13 mouse cellular contexts compared by ENCODE assay signal in the genomic region with DNA sequence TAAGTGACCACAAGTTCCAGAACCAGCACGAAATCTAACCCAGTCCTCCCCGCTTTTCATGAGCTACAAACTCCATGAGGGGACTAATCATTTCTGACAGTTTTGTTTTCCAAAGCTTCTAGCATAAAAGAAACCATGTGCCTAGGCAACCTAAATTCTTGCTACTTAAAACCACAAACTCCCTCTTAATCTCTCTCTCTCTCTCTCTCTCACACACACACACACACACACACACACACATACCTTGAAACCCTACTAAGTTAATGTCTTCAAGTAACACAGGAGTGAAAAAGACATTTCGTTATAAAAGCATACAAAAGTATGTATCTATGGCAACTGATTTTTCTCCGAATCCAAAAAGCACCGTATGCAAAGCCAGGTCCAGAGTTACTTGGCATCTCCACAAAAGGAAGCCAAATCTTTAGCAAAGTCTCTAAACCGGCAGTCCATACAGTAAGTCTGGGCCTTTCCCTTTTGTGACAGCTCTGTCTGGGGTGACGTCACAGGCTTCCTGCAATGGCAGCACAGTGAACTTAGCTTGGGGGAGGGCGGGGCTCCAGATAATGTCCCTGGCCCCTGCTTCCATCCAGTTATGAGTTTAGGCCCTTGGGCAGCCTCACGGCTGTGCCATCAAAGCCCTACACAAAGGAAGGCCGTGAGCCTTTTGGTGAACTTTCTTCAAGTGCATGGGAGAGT. TPM values are rescaled to one million over a fixed set of nuclear protein-coding genes. Genes with fewer than 3 reads are reported as not detected.
DNase-seq lines count a peak whose midpoint lies in the region; ATAC-seq and TF ChIP-seq lines count a peak whose summit lies in the region.
"Had no signal": no experiment of that assay in that cellular context is flagged by ENCODE, and none has a peak within 500 bp of the region (broad histone marks: within the 10 kb centered on the region; RNA-seq: fewer than 3 reads in every experiment).

No protein-coding gene starts in this region.

- peak overlapping the region; percentile 92 for H3K4me2 ChIP-seq in CH12.LX (ENCODE audit: insufficient read depth, low read depth, poor library complexity, severe bottlenecking)
- no peak overlapping the region for H3K4me2 ChIP-seq in liver, embryonic 16.5 days (ENCODE audit: low read depth, low read length)
- H3K4me2 ChIP-seq: heart, embryonic 11.5 days; hindbrain, embryonic 12.5 days; kidney, embryonic 15.5 days had no signal

- TF ChIP-seq EP300 in CH12.LX (IDR thresholded peaks at IDR 0.05; ENCODE audit: low read length), result no peak; the same call in none of the 2 replicates

- H3K27ac ChIP-seq in CH12.LX (ENCODE audit: insufficient read depth, low read depth), result peak overlapping the region; percentile 83
- no peak overlapping the region for H3K27ac ChIP-seq in liver, embryonic 16.5 days (ENCODE audit: low read length)
- H3K27ac ChIP-seq: hindbrain, embryonic 12.5 days; kidney, embryonic 15.5 days had no signal

- peaks cover 47 to 85% of the 10 kb centered on the region in 2 experiments for H3K4me1 ChIP-seq in CH12.LX (ENCODE audit: control insufficient read depth in 1 of 2, insufficient read depth in 2 of 2)
- H3K4me1 ChIP-seq in liver, embryonic 16.5 days (ENCODE audit: control insufficient read depth, low read depth, low read length), result no peaks in the 10 kb centered on the region
- H3K4me1 ChIP-seq: hindbrain, embryonic 12.5 days had no signal

- intact Hi-C loops in heart, postnatal 36 days (cut with DNase I), result no loop called here

- peak; percentile 82 for DNase-seq in CD4-positive, CD25-positive, alpha-beta regulatory T cell, adult 2 months (ENCODE audit: low read depth, low spot score)
- peak; percentile 96 for DNase-seq in CH12.LX (ENCODE audit: extremely low read depth)
- no peak for DNase-seq in neural tube, embryonic 10.5 days (ENCODE audit: extremely low spot score, low spot score)
- DNase-seq in urinary bladder, adult 2 months (ENCODE audit: low spot score), result no peak
- DNase-seq in heart, postnatal 36 days, result no peak
- DNase-seq: cerebellum, postnatal 14 days; right cerebral cortex, postnatal 25 days had no signal

- no peaks in the 10 kb centered on the region for H3K27me3 ChIP-seq in CH12.LX (replicated peaks)
- H3K27me3 ChIP-seq in liver, embryonic 16.5 days (ENCODE audit: control insufficient read depth, insufficient read depth, low read depth, low read length), result no peaks in the 10 kb centered on the region
- H3K27me3 ChIP-seq: hindbrain, embryonic 12.5 days; kidney, embryonic 15.5 days had no signal

- ATAC-seq in erythroid progenitor cell, adult 5-6 weeks (replicated peaks; ENCODE audit: low FRiP score, poor library complexity, severe bottlenecking), result 0 out of 2 replicates have a peak, but pooled peaks have one; percentile 32
- peak; percentile 46 for ATAC-seq in liver, embryonic 16.5 days (ENCODE audit: low read depth)

- no peak for TF ChIP-seq RAD21 in CH12.LX (IDR thresholded peaks at IDR 0.05; ENCODE audit: low read depth, low read length)

- H3K36me3 ChIP-seq in CH12.LX (replicated peaks in 1 of 2; ENCODE audit: control insufficient read depth in 1 of 2, insufficient read depth in 1 of 2, low read length in 1 of 2), result peaks cover 4 to 14% of the 10 kb centered on the region in 2 experiments
- no peaks in the 10 kb centered on the region for H3K36me3 ChIP-seq in liver, embryonic 16.5 days (ENCODE audit: control insufficient read depth, insufficient read depth)
- H3K36me3 ChIP-seq: hindbrain, embryonic 12.5 days; kidney, embryonic 15.5 days had no signal

- WGBS in liver, embryonic 16.5 days (ENCODE audit: insufficient replicate concordance), result 57% methylated on average over 10 of the region's 10 CpGs

- dilution Hi-C loops in CH12.LX (cut with MboI; ENCODE audit: extremely low pct_ligation_motif_present, extremely low pct_unique_long_range_greater_than_20kb, low sequenced_read_pairs), result no loop called here

- peaks cover 36% of the 10 kb centered on the region for H3K79me2 ChIP-seq in CH12.LX (replicated peaks; ENCODE audit: control insufficient read depth, extremely low read depth, insufficient read depth, poor library complexity, severe bottlenecking)

- TF ChIP-seq CTCF in CH12.LX (conservative IDR thresholded peaks at IDR 0.05 in 1 of 2, IDR thresholded peaks at IDR 0.05 in 1 of 2; ENCODE audit: low read depth in 2 of 2, low read length in 2 of 2), result no peak

- H3K4me3 ChIP-seq in CH12.LX (replicated peaks in 1 of 3; ENCODE audit: low read depth in 2 of 3, low read length in 2 of 3, poor library complexity in 1 of 3), result peak overlapping the region in 2 of 3 experiments; percentile 24 to 28
- no peak overlapping the region for H3K4me3 ChIP-seq in liver, embryonic 16.5 days (ENCODE audit: low read depth, low read length)
- H3K4me3 ChIP-seq: erythroblast, embryonic 14.5 days; hindbrain, embryonic 12.5 days; kidney, embryonic 15.5 days had no signal

- H3K9ac ChIP-seq in CH12.LX (ENCODE audit: insufficient read depth, low read depth), result peak overlapping the region; percentile 70; the same call in 1 of the 2 replicates
- no peak overlapping the region for H3K9ac ChIP-seq in liver, embryonic 16.5 days (ENCODE audit: low read depth, low read length)
- H3K9ac ChIP-seq: hindbrain, embryonic 12.5 days; kidney, embryonic 15.5 days had no signal

- no peaks in the 10 kb centered on the region for H3K9me3 ChIP-seq in CH12.LX (replicated peaks; ENCODE audit: low read length)
- H3K9me3 ChIP-seq in liver, embryonic 16.5 days (replicated peaks; ENCODE audit: control insufficient read depth, low read length), result no peaks in the 10 kb centered on the region
- H3K9me3 ChIP-seq: hindbrain, embryonic 12.5 days; kidney, embryonic 15.5 days had no signal

- peak; percentile 15; the same call in 1 of the 2 replicates for TF ChIP-seq POLR2A in CH12.LX (IDR thresholded peaks at IDR 0.05; ENCODE audit: low read depth, low read length)

- in situ Hi-C loops in CH12.LX (cut with MboI; ENCODE audit: low pct_ligation_motif_present, low pct_unique_long_range_greater_than_20kb, low sequenced_read_pairs), result loop anchor here (25.0 kb wide), 1 partner anchor 1605 kb away; a partner anchor contains a TSS

TF ChIP-seq in CH12.LX, 34 proteins besides CTCF, POLR2A, EP300 and RAD21 (continues in another document):
- TF ChIP-seq RCOR1 (conservative IDR thresholded peaks at IDR 0.05; ENCODE audit: low read depth, low read length), result peak; percentile 70; the same call in 1 of the 2 replicates
- TF ChIP-seq MAFK (IDR thresholded peaks at IDR 0.05; ENCODE audit: insufficient replicate concordance, low read length), result no peak
- TF ChIP-seq ZMIZ1 (IDR thresholded peaks at IDR 0.05; ENCODE audit: low read depth, low read length), result peak; percentile 37
- TF ChIP-seq JUND (conservative IDR thresholded peaks at IDR 0.05; ENCODE audit: low read depth, low read length), result peak; percentile 54; the same call in 1 of the 2 replicates
- TF ChIP-seq BHLHE40 (IDR thresholded peaks at IDR 0.05; ENCODE audit: low read depth, low read length), result peak; percentile 25; the same call in 1 of the 2 replicates
- TF ChIP-seq MXI1 (IDR thresholded peaks at IDR 0.05; ENCODE audit: low read depth, low read length), result peak; percentile 78; the same call in 1 of the 2 replicates
- TF ChIP-seq UBTF (IDR thresholded peaks at IDR 0.05; ENCODE audit: low read depth, low read length), result no peak
- no peak for TF ChIP-seq ZKSCAN1 (IDR thresholded peaks at IDR 0.05; ENCODE audit: borderline replicate concordance, low read depth, low read length)
- TF ChIP-seq TCF12 (IDR thresholded peaks at IDR 0.05; ENCODE audit: low read depth, low read length), result peak; percentile 27; the same call in 1 of the 2 replicates
- peak; percentile 11; the same call in 1 of the 2 replicates for TF ChIP-seq NRF1 (IDR thresholded peaks at IDR 0.05; ENCODE audit: low read depth, low read length)
- TF ChIP-seq SMC3 (IDR thresholded peaks at IDR 0.05; ENCODE audit: low read depth, low read length), result no peak
- TF ChIP-seq NELFE (IDR thresholded peaks at IDR 0.05; ENCODE audit: low read depth, low read length), result peak; percentile 41; the same call in 1 of the 2 replicates
- 0 out of 2 replicates have a peak, but pooled peaks have one; percentile 58 for TF ChIP-seq MEF2A (IDR thresholded peaks at IDR 0.05; ENCODE audit: borderline replicate concordance, low read depth, low read length)
- TF ChIP-seq HCFC1 (IDR thresholded peaks at IDR 0.05; ENCODE audit: low read depth, low read length), result no peak
- TF ChIP-seq SIN3A (IDR thresholded peaks at IDR 0.05; ENCODE audit: low read length), result peak; percentile 66
- no peak for TF ChIP-seq GABPA (IDR thresholded peaks at IDR 0.05; ENCODE audit: insufficient replicate concordance, low read depth, low read length)
- no peak for TF ChIP-seq POLR2AphosphoS2 (IDR thresholded peaks at IDR 0.05; ENCODE audit: low read depth, low read length)
- TF ChIP-seq CHD1 (IDR thresholded peaks at IDR 0.05; ENCODE audit: low read depth, low read length), result no peak; the same call in 1 of the 2 replicates
- TF ChIP-seq JUN (IDR thresholded peaks at IDR 0.05; ENCODE audit: insufficient read depth, low read depth, low read length), result peak; percentile 59; the same call in 1 of the 2 replicates
- peak; percentile 78; the same call in 1 of the 2 replicates for TF ChIP-seq MAX (IDR thresholded peaks at IDR 0.05; ENCODE audit: low read length)
- no peak for TF ChIP-seq USF2 (conservative IDR thresholded peaks at IDR 0.05; ENCODE audit: low read depth, low read length)
- TF ChIP-seq PAX5 (IDR thresholded peaks at IDR 0.05; ENCODE audit: low read length), result no peak
- TF ChIP-seq ZNF384 (IDR thresholded peaks at IDR 0.05; ENCODE audit: low read depth, low read length), result no peak
- TF ChIP-seq CHD2 (IDR thresholded peaks at IDR 0.05; ENCODE audit: low read length), result no peak; the same call in 1 of the 2 replicates
- no peak for TF ChIP-seq KAT2A (IDR thresholded peaks at IDR 0.05; ENCODE audit: insufficient replicate concordance, low read length)
- no peak for TF ChIP-seq TBP (conservative IDR thresholded peaks at IDR 0.05; ENCODE audit: low read depth, low read length)
- peak; percentile 57 for TF ChIP-seq MAZ (IDR thresholded peaks at IDR 0.05; ENCODE audit: low read depth, low read length)
- TF ChIP-seq ELF1 (IDR thresholded peaks at IDR 0.05; ENCODE audit: low read depth, low read length), result peak; percentile 57; the same call in 1 of the 2 replicates

RNA-seq across cellular contexts. Expression of a gene that starts 23.5 kb away (rescaled TPM):
- total RNA-seq in CH12.LX (2012; rRNA removed), result 22.4 and 28.7 TPM in 2 replicates
- total RNA-seq in CH12.LX (2014; rRNA removed), result 10.4 and 10.5 TPM in 2 replicates
- polyA plus RNA-seq in CH12.LX (2012; ENCODE audit: insufficient read length, low read depth), result 23.3 and 26.5 TPM in 2 replicates
- total RNA-seq in erythroid progenitor cell, adult 5-6 weeks (2015; ENCODE audit: low replicate concordance), result 16.3 and 17.7 TPM in 2 replicates
- total RNA-seq in erythroid progenitor cell, adult 5-6 weeks (2017; ENCODE audit: low replicate concordance), result 14.5 and 17.5 TPM in 2 replicates
- polyA plus RNA-seq in liver, embryonic 16.5 days (2015; fragmentation: Nextera tagmentation; extraction: Ambion mirVana), result 1.7 and 2.3 TPM in 2 replicates
- polyA plus RNA-seq in urinary bladder, adult 2 months (2012; rRNA removed), result 25.8 and 34.0 TPM in 2 replicates
- 1 to 10 TPM; 9.0 to 9.1 TPM for total RNA-seq in heart, postnatal 36 days (2021)

Comparison
In these comparisons a context has a peak if more than half of its experiments do, and no peak if none do; other contexts are left out.
1. DNase-seq: peak in CD4-positive, CD25-positive, alpha-beta regulatory T cell, adult 2 months (single experiment) and CH12.LX (single experiment); none in neural tube, embryonic 10.5 days (single experiment), urinary bladder, adult 2 months (single experiment) and heart, postnatal 36 days (0 of 2).